Mouse (Mus musculus) hindbrain, embryonic 14.5 days (tissue): ENCODE measurements around the gene Hecw1. TPM values are rescaled to one million over a fixed set of nuclear protein-coding genes. Genes with fewer than 3 reads are reported as not detected.

Source experiments
- ATAC-seq: fragments of 200-750 bp; cut with Nextera tagmentation; 2 replicates; pipeline ENCODE4 v1.8.0; 2017; ENCODE audit warnings: moderate number of reproducible peaks, mild to moderate bottlenecking, moderate TSS enrichment, moderate library complexity; ENCODE audit not compliant: low FRiP score
- DNase-seq: peaks from one replicate; pipeline ENCODE4 v3.0.0-alpha.2; 2015; ENCODE audit warnings: low spot score
- H3K27ac ChIP-seq: fragments of 300-500 bp; sonication (generic); 2 replicates; pipeline ENCODE4 v1.5.1; 2014; ENCODE audit warnings: mild to moderate bottlenecking, moderate library complexity
- H3K27me3 ChIP-seq: fragments of 300-500 bp; sonication (generic); 2 replicates; pipeline ENCODE4 v1.6.1; 2014; ENCODE audit warnings: mild to moderate bottlenecking, low read length, mixed read lengths; ENCODE audit not compliant: control insufficient read depth, insufficient read depth
- H3K36me3 ChIP-seq: fragments of 300-500 bp; sonication (generic); replicated peaks from 2 replicates; pipeline ENCODE4 v1.6.1; 2014; ENCODE audit not compliant: control insufficient read depth, insufficient read depth
- H3K4me1 ChIP-seq: fragments of 300-500 bp; sonication (generic); replicated peaks from 2 replicates; pipeline ENCODE4 v1.6.1; 2014; ENCODE audit warnings: antibody characterized with exemption, low read length, mixed read lengths; ENCODE audit not compliant: control insufficient read depth, insufficient read depth
- H3K4me2 ChIP-seq: fragments of 300-500 bp; sonication (generic); replicated peaks from 2 replicates; pipeline ENCODE4 v1.6.1; 2014; ENCODE audit warnings: mild to moderate bottlenecking, moderate library complexity
- H3K4me3 ChIP-seq: fragments of 300-500 bp; sonication (generic); replicated peaks from 2 replicates; pipeline ENCODE4 v1.5.1; 2014; ENCODE audit warnings: mild to moderate bottlenecking, low read length
- H3K9ac ChIP-seq: fragments of 300-500 bp; sonication (generic); 2 replicates; pipeline ENCODE4 v1.6.1; 2014
- H3K9me3 ChIP-seq: fragments of 300-500 bp; sonication (generic); 2 replicates; pipeline ENCODE4 v1.6.1; 2016; ENCODE audit warnings: low read length; ENCODE audit not compliant: control insufficient read depth
- WGBS: fragments of 180-500 bp; shearing (Covaris S2); extraction: QIAGEN DNeasy Blood & Tissue Kit; methylation state at CpG from one replicate; pipeline ENCODE4 v1.1.7; 2014; 5-methylcytosine and 5-hydroxymethylcytosine counted together
- polyA plus RNA-seq: library from polyadenylated mRNA; unstranded; fragments of >200 nt; fragmentation: Nextera tagmentation; extraction: Ambion mirVana; gene quantifications from 2 replicates; pipeline ENCODE4 v1.2.1, GENCODE M21; 2014

The Hecw1 gene
- polyA plus RNA-seq, result 42.6 and 48.7 TPM in 2 replicates

GRCm38 (mm10) chr13:14522906-14523269 lies at the start of gene Hecw1:
TSS of gene Hecw1 (minus strand) at chr13:14523228.
- peak; percentile 91 for ATAC-seq
- H3K9ac ChIP-seq, result peak within 1 kb of the TSS; percentile 83

GRCm38 (mm10) chr13:14561336-14561735 lies 38.3 kb upstream of the Hecw1 start:
- 95% methylated on average over 1 of the region's 1 CpGs for WGBS
- Histone ChIP-seq H3K9me3 (no peaks in the 10 kb centered on the region), H3K27ac (no peak overlapping the region), H3K4me2 (no peak overlapping the region), H3K4me1 (no peaks in the 10 kb centered on the region), H3K36me3 (no peaks in the 10 kb centered on the region), H3K27me3 (no peaks in the 10 kb centered on the region), H3K4me3 (no peak overlapping the region), H3K9ac (no peak overlapping the region)
- ATAC-seq (no peak), DNase-seq (no peak)

More at GRCm38 (mm10) chr13:14522906-14523269, at the start of gene Hecw1:
- Histone ChIP-seq H3K4me1 (peaks cover 26% of the 10 kb centered on the region), H3K36me3 (no peaks in the 10 kb centered on the region), H3K4me3 (peak within 1 kb of the TSS; percentile 79), H3K9me3 (no peaks in the 10 kb centered on the region), H3K27me3 (no peaks in the 10 kb centered on the region), H3K4me2 (peak within 1 kb of the TSS; percentile 70), H3K27ac (peak within 1 kb of the TSS; percentile 97)
- peak; percentile 75 for DNase-seq
- WGBS, result under 1% methylated on average over 15 of the region's 15 CpGs

GRCm38 (mm10) chr13:14552628-14553027 lies 29.6 kb upstream of the Hecw1 start:
- H3K27ac ChIP-seq, result no peak overlapping the region
- no peaks in the 10 kb centered on the region for H3K36me3 ChIP-seq
- 81% methylated on average over 2 of the region's 2 CpGs for whole genome bisulfite sequencing
- H3K9ac ChIP-seq, result no peak overlapping the region
- ATAC-seq, result no peak
- H3K4me1 ChIP-seq, result no peaks in the 10 kb centered on the region
- DNase-seq, result no peak
- H3K4me3 ChIP-seq, result no peak overlapping the region
- H3K9me3 ChIP-seq, result 0 out of 2 replicates have a peak, but pooled peaks cover 3% of the 10 kb centered on the region
- no peak overlapping the region for H3K4me2 ChIP-seq
- H3K27me3 ChIP-seq, result no peaks in the 10 kb centered on the region

- ATAC-seq, result no peak
- Histone ChIP-seq H3K27me3 (no peaks in the 10 kb centered on the region), H3K36me3 (no peaks in the 10 kb centered on the region), H3K9me3 (no peaks in the 10 kb centered on the region), H3K9ac (no peak overlapping the region), H3K4me3 (no peak overlapping the region), H3K4me1 (no peaks in the 10 kb centered on the region), H3K4me2 (no peak overlapping the region), H3K27ac (no peak overlapping the region)
- 86% methylated on average over 5 of the region's 5 CpGs for WGBS
- no peak for DNase-seq
Observed at GRCm38 (mm10) chr13:14542860-14543259, 19.8 kb upstream of the Hecw1 start.

- Histone ChIP-seq H3K4me1 (peaks cover 27% of the 10 kb centered on the region), H3K9ac (peak overlapping the region; percentile 83), H3K27me3 (no peaks in the 10 kb centered on the region), H3K9me3 (no peaks in the 10 kb centered on the region), H3K36me3 (no peaks in the 10 kb centered on the region), H3K27ac (peak overlapping the region; percentile 97), H3K4me3 (peak overlapping the region; percentile 79), H3K4me2 (peak overlapping the region; percentile 70)
- peak; percentile 92 for ATAC-seq
- peak; percentile 78 for DNase-seq
- WGBS, result 1% methylated on average over 38 of the region's 38 CpGs
Observed at GRCm38 (mm10) chr13:14522128-14522905, 711 bp downstream of the Hecw1 start.

GRCm38 (mm10) chr13:14521746-14522127 lies 1.3 kb downstream of the Hecw1 start:
- no peaks in the 10 kb centered on the region for H3K9me3 ChIP-seq
- H3K4me3 ChIP-seq, result peak overlapping the region; percentile 79
- 11% methylated on average over 4 of the region's 4 CpGs for WGBS
- DNase-seq, result peak; percentile 49
- H3K27me3 ChIP-seq, result no peaks in the 10 kb centered on the region
- peak; percentile 12 for ATAC-seq
- no peaks in the 10 kb centered on the region for H3K36me3 ChIP-seq
- peaks cover 27% of the 10 kb centered on the region for H3K4me1 ChIP-seq
- peak overlapping the region; percentile 97 for H3K27ac ChIP-seq
- H3K9ac ChIP-seq, result peak overlapping the region; percentile 83
- peak overlapping the region; percentile 70 for H3K4me2 ChIP-seq

GRCm38 (mm10) chr13:14519605-14520004 lies 3.4 kb downstream of the Hecw1 start:
- Histone ChIP-seq H3K4me1 (peaks cover 27% of the 10 kb centered on the region), H3K27ac (no peak overlapping the region), H3K9me3 (no peaks in the 10 kb centered on the region), H3K4me3 (peak overlapping the region; percentile 79; the same call in 1 of the 2 replicates), H3K4me2 (peak overlapping the region; percentile 70), H3K36me3 (no peaks in the 10 kb centered on the region), H3K9ac (no peak overlapping the region), H3K27me3 (no peaks in the 10 kb centered on the region)
- DNase-seq (no peak), ATAC-seq (no peak)
- WGBS, result 91% methylated on average over 3 of the region's 3 CpGs

- Histone ChIP-seq H3K4me1 (peaks cover 27% of the 10 kb centered on the region), H3K9me3 (no peaks in the 10 kb centered on the region), H3K36me3 (no peaks in the 10 kb centered on the region), H3K27ac (no peak overlapping the region), H3K27me3 (no peaks in the 10 kb centered on the region), H3K4me3 (no peak overlapping the region), H3K4me2 (no peak overlapping the region), H3K9ac (no peak overlapping the region)
- WGBS, result 94% methylated on average over 3 of the region's 3 CpGs
- ATAC-seq (no peak), DNase-seq (no peak)
Observed at GRCm38 (mm10) chr13:14517478-14517877, 5.5 kb downstream of the Hecw1 start.

- no peak overlapping the region for H3K4me3 ChIP-seq
- H3K36me3 ChIP-seq, result no peaks in the 10 kb centered on the region
- no peak overlapping the region for H3K9ac ChIP-seq
- H3K4me2 ChIP-seq, result no peak overlapping the region
- H3K9me3 ChIP-seq, result no peaks in the 10 kb centered on the region
- DNase-seq, result no peak
- 98% methylated on average over 2 of the region's 2 CpGs for WGBS
- no peaks in the 10 kb centered on the region for H3K27me3 ChIP-seq
- ATAC-seq, result no peak
- peaks cover 20% of the 10 kb centered on the region for H3K4me1 ChIP-seq
- no peak overlapping the region for H3K27ac ChIP-seq
Observed at GRCm38 (mm10) chr13:14515106-14515505, 7.9 kb downstream of the Hecw1 start.
